Mouse (Mus musculus) adrenal gland, postnatal 14 days (tissue): ENCODE measurements around the gene Aloxe3. TPM values are rescaled to one million over a fixed set of nuclear protein-coding genes. Genes with fewer than 3 reads are reported as not detected.

Experiments
- DNase-seq: peaks from one replicate; pipeline ENCODE4 v3.0.0; 2021; ENCODE audit warnings: mixed read lengths
- total RNA-seq: library from RNA; stranded (reverse); gene quantifications from 2 replicates; pipeline ENCODE4 v1.2.3, GENCODE M21; 2021

Aloxe3 gene
- total RNA-seq, 1 experiment from 2014 or later: 1.6 TPM

DNA sequence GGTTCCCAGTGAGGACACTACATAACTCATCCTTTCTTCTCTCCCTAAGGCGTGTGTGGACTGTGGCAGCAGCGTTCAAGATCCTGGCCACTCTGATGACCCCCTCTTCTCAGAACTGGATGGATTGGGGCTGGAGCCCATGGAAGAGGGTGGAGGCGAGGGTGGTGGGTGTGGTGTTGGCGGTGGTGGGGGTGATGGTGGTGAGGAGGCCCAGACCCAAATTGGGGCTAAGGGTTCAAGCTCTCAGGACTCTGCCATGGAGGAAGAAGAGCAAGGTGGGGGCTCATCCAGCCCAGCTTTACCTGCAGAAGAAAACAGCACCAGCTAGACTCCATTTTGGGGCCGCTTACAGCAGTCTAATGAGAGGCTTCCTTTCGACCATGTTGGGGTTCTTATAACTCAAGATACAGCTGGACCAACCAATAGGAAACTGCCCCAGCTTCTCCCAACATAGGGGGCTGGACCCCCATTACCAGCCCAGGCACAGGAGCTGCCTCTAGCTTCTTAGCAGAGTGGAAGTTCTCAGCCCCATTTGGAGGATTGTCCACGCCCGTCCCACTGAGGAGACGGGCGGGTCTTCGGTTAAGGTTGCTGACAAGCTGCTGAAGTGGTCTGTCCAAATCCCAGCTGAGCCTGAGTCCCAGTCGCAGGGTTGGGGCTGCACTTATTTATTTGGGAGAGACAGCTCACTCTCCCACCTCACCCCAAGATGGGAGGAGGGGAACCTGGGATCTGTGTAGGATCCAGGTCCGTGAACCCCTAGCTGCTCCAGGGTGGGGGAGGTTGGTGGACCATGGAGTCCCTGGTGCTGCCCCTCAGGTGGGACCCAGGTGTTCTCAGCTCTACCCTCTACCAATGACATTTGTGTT lies 16.4 kb upstream of the Aloxe3 start:
- peak; percentile 29 for DNase-seq

DNA sequence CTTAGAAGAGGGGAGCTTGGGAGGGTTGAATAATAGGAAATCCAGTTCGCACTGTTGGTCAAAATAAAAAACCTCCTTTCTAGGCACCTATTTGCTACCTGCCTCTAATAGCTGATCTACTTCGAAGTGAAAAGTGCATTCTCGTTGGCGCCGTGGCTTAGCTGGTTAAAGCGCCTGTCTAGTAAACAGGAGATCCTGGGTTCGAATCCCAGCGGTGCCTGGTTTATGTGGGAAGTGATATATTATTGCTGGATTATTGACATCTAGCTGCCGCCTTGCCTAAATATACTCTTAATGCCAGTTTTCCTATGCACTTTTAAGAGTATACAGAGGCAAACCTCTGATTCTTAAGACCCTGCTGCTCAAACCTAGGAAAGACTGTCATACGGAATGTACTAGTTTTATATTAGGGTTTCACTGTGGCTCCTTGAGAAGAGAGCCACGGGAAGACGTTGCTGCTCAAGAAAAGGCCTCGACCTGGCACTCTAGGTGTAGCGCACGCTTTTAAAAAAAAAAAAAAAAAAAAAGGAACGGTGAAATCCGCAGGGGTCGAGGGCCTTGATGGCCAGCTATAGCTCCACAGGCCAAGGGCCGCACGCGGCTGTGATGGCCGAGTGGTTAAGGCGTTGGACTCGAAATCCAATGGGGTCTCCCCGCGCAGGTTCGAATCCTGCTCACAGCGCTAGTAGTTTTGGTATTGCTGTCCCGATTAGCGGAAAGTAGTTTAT lies 15.2 kb upstream of the Aloxe3 start:
- DNase-seq: peak; percentile 96

DNA sequence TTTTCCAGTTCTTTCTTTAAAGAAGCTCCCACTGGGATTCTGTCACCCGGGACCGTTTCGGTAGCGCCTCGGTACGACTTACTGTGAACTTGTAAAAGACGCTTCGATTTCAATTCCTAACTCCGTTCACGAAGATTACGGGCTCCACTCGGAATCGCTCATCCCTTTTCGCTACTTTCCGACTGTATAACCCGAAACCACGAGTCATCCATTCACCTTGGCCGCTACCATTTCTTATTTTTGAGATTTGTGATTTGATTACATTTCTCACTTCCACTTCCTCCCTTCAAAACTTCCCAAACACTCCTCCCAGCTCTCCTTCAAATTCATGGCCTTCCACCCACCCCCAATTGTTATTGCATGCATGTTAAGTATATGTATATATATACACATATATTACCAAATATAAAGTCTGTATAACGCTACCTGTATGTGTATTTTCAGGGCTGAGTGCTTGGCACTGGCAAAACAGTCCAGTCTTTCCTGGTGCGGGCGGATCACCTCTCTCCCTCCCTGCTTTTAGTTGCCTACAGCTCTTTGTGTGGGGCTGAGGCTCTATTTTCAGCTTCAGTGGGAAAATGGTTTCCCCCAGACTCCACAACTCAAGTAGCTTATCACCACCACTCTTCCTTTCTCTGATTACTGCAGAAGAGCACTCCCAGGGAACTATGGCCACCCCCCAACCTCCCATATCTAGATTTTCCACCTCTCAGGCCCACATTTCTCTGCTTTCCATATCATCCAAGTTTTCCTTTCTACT lies 14.5 kb upstream of the Aloxe3 start:
- no peak for DNase-seq

DNA sequence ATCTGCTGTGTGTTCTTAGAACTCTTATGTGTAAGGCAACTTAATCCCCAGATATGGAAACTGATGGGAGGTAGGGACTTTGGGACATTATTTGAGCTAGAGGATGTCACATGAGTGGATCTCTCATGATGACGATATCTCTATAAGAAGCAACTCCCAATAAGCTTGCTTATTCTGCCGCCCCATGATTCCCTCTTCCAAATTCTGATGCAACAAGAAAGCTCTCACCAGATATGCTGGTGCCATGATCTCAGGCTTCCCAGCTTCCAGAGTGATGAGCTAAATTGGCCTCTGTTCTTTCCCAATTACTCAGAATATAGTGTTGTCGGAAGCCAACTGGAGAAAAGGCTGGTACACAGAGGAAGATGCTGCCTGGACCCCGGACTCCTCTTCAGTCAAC lies 13.8 kb upstream of the Aloxe3 start:
- DNase-seq: no peak

DNA sequence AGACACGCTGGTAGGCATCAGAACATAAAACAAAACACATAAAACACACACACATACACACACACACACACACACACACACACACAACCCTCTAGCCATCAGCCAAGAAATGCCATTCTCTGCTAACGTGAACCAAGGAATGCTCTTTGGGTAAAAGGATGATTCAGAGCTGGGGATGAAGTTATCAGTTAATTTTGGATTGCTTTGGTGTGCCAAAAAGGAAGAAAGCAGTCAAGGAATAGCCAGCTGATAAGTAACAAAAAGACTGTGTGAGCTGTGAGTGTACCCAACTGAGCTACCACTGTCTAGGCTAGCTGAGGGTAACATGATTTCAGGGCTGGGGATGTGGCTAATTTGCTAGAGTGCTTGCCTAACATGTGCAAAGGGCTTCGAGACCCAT lies 11.7 kb upstream of the Aloxe3 start:
- DNase-seq: no peak

DNA sequence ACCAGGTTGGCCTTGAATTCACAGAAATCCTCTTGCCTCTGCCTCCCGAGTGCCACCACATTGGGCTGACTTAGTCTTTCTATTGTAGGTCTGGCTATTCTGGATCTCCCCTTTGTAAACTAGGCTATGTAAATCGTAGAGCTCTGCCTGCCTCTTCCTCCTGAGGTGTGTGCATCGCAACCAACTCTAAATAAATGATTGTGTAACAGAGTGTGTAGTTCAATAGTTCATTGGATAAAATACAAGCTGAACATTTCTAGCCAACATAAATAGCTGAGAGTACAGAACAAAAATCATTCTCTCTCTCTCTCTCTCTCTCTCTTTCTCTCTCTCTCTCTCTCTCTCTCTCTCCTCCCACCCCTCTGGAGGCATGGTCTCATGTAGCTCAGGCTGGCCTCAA lies 11.1 kb upstream of the Aloxe3 start:
- DNase-seq: no peak

DNA sequence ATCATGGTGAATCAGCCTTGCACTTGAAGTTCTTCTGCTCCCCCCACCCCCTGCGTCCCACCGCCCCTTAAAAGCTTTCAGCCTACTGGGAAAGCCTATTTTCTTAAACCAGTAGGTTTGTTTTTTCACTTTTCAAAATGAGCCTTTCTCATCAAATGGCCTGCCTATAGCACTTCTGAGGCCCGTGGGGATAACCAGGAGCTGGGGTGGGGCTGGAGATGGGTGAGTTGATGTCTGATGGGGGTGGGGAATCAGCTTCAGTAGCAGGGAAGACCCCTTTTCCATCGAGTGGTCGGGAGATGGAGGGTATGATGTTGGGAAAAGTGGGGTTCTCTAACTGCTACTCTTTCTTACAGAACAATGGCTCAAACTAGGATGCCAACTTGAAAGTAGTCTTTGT lies 8.9 kb upstream of the Aloxe3 start:
- DNase-seq: no peak

DNA sequence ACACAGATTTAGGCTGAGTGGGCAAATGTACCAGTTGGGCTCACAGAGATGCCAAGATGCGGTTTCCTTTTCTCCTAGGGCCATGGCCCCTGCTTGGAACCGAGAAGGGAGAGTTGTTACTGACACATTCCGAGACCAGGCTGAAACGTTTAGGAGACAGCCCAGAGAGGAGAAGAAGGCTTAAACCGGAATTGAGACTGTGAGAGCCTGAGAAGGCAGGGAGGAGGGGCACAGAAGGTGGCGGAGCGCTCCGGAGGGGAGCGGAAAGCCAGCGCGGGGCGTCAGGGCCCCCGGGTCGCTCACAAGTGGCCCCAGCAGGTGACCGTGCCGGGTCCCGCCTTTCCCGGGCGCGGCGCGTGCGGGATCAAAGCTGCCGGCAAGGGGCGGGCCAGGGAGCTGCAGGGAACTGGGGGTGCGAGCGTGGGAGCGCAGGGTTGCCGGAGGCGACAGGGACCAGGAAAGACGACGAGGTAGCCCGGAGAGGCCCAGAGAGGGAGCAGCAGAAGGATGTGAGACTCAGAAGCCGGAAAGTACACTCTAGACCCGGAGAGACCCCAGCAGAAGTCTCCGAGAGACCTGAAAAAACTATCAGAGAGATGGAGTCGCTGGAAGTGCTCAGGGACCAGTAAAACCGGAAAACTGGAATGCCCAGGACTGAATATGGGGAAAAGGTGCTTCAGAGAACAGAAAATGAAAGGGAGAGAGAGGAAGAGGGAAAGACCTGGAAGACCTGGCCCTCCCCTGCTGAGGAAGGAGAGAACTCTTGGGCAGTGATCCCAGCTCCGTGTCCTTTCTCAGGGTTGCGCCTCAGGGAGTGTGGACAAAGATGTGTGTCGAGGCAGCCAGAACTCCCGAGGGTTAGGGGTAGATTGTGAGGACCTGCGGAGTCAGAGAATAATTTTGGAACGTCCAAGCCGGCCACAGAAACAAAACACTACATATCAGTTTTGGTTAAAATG lies 7.7 kb upstream of the Aloxe3 start:
- DNase-seq: peak; percentile 82

DNA sequence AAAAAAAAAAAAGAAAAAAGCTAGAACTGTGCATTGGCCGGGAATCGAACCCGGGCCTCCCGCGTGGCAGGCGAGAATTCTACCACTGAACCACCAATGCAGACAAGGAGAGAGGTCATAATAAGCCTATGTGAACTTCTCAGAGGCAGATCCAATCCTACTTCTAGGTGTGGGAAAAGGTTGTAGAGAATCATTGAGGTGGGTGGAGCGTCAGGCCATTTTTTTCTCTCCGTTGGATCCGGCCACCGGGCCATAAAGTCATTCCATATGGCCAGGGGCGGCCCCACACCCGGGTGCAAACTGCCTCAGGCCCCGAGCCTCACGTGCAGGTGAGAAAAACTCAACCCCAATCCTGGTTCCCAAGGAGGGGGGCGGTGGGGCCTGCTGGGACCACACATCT lies 6.9 kb upstream of the Aloxe3 start:
- peak; percentile 89 for DNase-seq

DNA sequence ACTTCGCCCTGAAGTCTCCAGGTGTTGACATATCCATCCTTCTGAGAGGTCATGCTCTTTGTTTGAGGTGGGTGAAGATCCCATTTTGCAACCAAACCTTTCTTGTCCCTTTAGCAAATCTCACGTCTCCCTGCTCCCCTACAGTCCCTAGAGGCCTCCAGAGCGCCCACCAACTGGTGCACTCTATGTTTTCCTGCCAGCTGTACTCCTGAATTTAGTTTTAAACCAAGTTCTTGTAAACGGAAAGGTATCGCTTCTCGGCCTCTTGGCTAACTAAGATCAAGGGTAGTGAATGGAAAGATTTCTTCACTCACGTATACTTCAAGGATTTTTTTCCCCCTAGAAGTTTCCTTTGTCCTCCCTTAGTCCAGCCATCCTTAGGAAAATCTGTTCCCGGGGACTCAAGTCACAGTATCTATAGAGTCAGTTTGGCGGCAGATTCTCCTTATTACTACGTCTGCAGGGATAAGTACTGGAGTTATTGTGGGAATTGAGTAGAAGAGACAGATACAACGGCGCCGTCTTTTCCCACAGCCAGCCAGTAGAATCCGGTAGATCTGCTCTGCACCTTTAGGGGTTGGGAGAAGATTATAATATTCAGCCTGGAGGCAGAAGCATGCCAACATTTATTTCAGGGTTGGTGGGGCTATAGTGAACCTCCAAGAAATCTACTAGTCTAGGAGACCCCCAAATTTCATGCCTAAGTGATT lies 6.1 kb upstream of the Aloxe3 start:
- no peak for DNase-seq

DNA sequence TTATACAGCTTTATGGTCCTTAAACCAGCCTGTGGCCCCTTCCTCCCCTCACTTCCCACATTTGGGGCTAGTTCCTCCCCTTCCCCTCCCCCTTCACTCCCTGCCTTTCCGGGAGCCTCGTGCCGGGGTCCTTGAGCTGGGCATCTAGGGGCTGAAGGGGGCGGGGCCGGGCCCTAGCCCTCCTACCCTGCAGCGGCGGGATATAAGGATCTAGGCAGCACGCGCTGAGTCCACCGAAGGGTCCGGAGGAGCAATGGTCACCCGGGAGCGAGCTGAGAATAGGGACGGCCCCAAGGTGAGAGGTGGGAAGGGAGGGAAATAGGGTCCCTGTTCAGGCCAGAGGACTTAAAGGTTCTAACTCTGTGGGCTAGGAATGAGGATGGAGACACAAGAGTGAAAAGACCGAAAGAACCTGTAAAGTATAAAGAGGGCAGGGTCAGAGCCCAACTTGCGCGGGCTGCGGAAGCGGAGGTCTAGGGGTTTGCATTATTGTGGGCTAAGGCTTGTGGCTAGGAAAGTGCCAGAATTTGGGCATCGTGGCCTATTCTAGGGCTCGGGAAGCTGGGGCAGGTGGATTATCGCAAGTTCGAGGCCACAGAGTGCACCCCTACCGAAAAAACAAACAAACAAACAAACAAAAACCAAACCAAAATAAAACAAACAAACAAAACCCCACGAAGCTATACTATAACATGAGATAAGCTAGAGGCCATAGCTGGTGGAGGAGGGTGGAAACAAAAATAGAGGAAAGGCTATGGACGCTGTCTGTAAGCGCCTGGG lies 5.3 kb upstream of the Aloxe3 start, which contains the start of gene Hes7:
Hes7 (plus strand) TSS at position 184 of the 780 bp plus-strand sequence.
- DNase-seq: peak; percentile 31

DNA sequence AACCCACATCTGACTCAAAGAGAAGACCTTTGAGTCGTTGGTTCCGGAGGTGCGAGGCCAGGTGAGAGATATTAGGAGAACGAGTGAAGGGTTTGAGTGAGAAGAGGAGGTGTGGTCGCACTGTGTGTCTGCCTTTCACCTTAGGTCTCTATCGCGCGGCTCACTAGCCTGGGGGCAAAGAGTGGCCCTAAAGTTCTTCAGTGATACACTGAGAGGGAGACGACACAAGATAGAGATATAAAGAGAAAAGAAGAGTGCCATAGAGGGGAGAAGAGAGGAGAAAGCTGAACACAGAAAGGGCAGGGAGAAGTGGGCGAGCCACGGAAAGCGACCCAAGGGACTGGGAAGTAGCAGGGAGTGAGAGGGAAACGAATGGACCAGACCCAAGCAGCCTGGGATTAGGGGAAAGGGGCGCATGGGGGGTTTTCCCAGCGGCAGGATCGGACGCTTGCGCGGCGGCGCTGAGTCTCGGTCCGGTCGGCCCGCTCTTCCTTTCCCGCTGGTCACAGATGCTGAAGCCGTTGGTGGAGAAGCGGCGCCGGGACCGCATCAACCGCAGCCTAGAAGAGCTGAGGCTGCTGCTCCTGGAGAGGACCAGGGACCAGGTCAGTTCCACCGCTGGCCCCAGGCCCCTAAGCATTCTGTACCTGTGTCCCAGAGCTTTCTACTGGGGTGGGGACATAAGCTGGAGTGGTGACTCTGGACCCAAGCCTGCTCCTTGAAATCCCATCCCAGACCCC lies 4.5 kb upstream of the Aloxe3 start:
- peak; percentile 49 for DNase-seq

DNA sequence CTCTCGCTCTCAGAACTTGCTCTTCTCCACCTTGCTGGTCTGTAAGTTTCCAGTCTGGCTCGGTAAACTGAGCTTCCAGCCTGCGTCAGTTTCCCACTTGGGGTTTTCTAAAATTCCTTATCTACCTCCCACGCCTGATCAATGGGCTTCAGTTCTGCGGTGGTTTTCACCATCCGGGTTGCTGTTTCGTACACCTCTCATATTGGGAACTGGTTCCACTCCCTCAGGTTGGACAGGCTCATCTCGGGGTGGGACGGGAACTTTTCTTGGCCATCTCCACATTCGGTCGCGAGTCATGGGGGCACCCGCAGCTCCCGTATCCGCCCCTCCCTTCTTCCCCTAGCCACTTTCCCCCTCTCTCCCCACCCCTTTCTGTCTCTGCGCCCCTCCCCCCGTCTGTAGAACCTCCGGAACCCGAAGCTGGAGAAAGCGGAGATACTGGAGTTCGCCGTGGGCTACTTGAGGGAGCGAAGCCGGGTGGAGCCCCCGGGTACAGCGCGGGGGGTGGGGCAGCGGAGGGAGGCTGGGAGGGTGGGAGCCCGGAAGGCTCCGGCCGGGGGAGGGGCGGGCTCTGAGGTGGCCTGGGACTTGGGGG lies 3.9 kb upstream of the Aloxe3 start:
- DNase-seq: no peak

DNA sequence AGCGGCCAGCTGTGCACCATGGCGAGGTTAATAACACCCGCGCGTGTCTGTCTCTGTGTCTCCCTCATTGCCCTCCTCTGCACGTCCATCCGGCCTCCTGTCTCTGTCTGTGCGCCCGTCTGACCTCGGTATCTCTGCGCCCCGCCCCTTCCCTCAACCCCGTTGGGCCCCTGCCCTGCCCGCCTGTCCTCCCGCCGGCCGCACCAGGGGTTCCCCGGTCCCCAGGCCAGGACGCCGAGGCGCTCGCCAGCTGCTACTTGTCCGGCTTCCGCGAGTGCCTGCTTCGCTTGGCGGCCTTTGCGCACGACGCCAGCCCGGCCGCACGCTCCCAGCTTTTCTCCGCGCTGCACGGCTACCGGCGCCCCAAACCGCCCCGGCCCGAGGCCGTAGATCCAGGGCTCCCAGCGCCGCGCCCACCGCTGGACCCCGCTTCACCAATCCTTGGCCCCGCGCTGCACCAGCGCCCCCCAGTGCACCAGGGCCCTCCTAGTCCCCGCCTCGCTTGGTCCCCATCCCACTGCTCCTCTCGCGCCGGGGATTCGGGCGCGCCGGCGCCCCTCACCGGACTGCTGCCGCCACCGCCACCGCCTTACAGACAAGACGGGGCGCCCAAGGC lies 3.3 kb upstream of the Aloxe3 start, which contains the start of gene 9130213A22Rik:
9130213A22Rik (minus strand) TSS at position 254 of the 616 bp plus-strand sequence.
- DNase-seq: peak; percentile 94

DNA sequence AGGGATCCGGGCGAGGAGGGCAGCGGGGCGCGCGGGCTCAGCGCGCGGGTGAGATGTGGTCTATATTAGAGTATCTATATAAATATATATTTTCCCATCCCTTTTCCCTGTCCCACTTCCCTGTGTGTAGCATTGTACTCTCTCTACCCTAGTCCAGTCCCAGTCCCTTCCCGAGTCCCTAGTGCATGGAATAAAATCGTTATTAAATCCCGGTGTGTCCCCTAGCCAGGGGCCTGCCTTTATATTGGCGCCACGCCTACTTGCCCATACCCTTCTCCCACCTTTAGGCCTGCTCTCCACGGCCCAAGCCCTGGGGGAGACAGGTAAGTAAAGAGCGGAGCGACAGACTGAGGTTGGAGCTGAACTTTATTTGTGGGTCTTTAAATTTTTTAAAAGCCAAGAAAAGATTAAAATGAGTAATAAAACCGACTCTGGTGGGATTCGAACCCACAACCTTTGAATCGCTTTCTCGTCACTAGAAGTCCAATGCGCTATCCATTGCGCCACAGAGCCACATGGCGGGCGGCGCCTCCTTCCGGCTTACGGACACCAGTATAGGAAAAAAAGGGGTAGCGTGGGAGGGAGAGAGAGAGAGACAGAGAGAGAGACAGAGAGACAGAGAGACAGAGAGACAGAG lies 2.5 kb upstream of the Aloxe3 start:
- DNase-seq: peak; percentile 93

DNA sequence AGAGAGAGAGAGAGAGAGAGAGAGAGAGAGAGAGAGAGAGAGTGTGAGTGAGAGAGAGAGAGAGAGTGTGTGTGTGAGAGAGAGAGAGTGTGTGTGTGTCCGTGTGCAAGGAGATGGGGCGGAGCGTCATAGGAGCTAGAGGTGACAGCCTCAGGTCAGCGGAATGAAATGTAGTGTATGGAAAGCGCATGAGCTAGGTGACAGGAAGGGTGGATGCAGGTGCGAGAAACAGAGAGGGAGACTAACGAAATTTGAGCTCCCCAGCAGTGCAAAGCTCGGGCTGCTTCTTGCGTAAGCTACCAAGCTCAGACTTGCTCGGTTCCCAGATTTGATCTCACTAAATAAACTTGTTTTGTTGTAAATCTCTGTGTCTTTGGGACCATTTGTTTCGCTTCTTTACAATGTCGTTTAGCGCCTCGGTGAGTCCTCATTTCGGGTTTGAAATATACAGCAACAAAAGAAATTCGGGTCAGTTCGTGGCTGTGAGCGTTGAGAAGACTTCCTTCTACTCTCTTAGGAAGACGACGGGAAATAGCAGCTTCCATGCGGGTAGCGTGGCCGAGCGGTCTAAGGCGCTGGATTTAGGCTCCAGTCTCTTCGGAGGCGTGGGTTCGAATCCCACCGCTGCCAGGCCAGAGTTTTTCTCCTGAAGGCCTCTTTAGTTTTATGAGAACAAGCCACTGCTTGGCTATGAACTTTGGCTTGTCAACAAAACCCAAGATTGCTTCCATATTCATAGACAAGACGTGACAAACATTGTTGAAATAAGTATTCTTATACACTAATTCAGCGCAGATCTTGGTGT lies 1.8 kb upstream of the Aloxe3 start:
- DNase-seq: peak; percentile 91

DNA sequence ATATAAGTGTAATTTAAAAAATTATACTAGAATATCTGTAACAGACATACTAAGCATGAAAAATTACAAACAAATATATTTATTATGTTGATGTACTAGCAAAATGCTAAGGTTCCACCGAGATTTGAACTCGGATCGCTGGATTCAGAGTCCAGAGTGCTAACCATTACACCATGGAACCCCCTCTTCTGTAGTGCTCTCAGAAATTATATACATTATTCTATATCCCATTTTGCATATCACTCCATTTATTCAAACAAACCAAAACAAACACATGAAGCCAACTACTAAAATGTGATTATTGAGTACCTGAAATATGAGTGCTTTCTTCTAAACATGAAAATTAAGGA lies 1.2 kb upstream of the Aloxe3 start:
- DNase-seq: peak; percentile 77
